Mouse (Mus musculus) MEL (cell line): Measurements from ENCODE around the gene Klf9. TPM values are rescaled to one million over a fixed set of nuclear protein-coding genes. Genes with fewer than 3 reads are reported as not detected.

Experiments used
- DNase-seq: peaks from one replicate; pipeline ENCODE4 v3.0.0; 2011; ENCODE audit warnings: low read depth, low spot score
- H3K27ac ChIP-seq: 2 replicates; pipeline ENCODE4 v1.5.1; 2012; ENCODE audit warnings: low read depth, mild to moderate bottlenecking, control low read depth, low read length, moderate library complexity; ENCODE audit not compliant: control insufficient read depth
- H3K27me3 ChIP-seq, 2 experiments: fragments of 150-350 bp in 1 of 2; sonication (generic) in 1 of 2; 2 replicates each; pipeline ENCODE4 v1.6.1; 2012; ENCODE audit warnings: low read length in 2 of 2, mild to moderate bottlenecking in 2 of 2, improper control_type of control experiment in 1 of 2, moderate library complexity in 1 of 2; ENCODE audit not compliant: insufficient read depth in 2 of 2, control insufficient read depth in 1 of 2
- H3K36me3 ChIP-seq, 2 experiments: 2 replicates each; pipeline ENCODE4 v1.6.1; 2012 to 2014; ENCODE audit warnings: low read length in 2 of 2, improper control_type of control experiment in 1 of 2, inconsistent platforms in 1 of 2, mild to moderate bottlenecking in 1 of 2; ENCODE audit not compliant: insufficient read depth in 2 of 2, control insufficient read depth in 1 of 2
- H3K4me1 ChIP-seq, 2 experiments: fragments of 150-350 bp in 1 of 2; sonication (generic) in 1 of 2; 2 replicates each; pipeline ENCODE4 v1.6.1; 2012; ENCODE audit warnings: low read length in 2 of 2, improper control_type of control experiment in 1 of 2, mild to moderate bottlenecking in 1 of 2; ENCODE audit not compliant: insufficient read depth in 2 of 2, control insufficient read depth in 1 of 2
- H3K4me3 ChIP-seq, 2 experiments: fragments of 150-350 bp in 1 of 2; sonication (generic) in 1 of 2; 2 replicates each; pipeline ENCODE4 v1.5.1; 2012; ENCODE audit warnings: low read depth in 2 of 2, low read length in 2 of 2, mild to moderate bottlenecking in 2 of 2, moderate library complexity in 2 of 2, control low read depth in 1 of 2, improper control_type of control experiment in 1 of 2; ENCODE audit not compliant: control insufficient read depth in 1 of 2, insufficient read depth in 1 of 2
- H3K79me2 ChIP-seq: 2 replicates; pipeline ENCODE4 v1.6.1; 2012; ENCODE audit warnings: mild to moderate bottlenecking, low read length, moderate library complexity; ENCODE audit not compliant: control insufficient read depth, poor library complexity, insufficient read depth
- H3K9ac ChIP-seq: 2 replicates; pipeline ENCODE4 v1.6.1; 2012; ENCODE audit warnings: low read depth, mild to moderate bottlenecking, control low read depth, low read length, moderate library complexity; ENCODE audit not compliant: control insufficient read depth, poor library complexity, severe bottlenecking
- H3K9me3 ChIP-seq: fragments of 150-350 bp; sonication (generic); replicated peaks from 2 replicates; pipeline ENCODE4 v1.6.1; 2012; ENCODE audit warnings: mild to moderate bottlenecking, low read length, improper control_type of control experiment, moderate library complexity; ENCODE audit not compliant: insufficient read depth
- BHLHE40 ChIP-seq: IDR thresholded peaks from 2 replicates; pipeline ENCODE4 v1.6.1; 2012; ENCODE audit warnings: low read depth, mild to moderate bottlenecking, inconsistent platforms, low read length, improper control_type of control experiment, borderline replicate concordance
- CHD2 ChIP-seq: IDR thresholded peaks from 2 replicates; pipeline ENCODE4 v1.6.1; 2011; ENCODE audit warnings: low read length, improper control_type of control experiment
- EP300 ChIP-seq, 2 experiments: IDR thresholded peaks; 2 replicates each; pipeline ENCODE4 v1.6.1; 2011; ENCODE audit warnings: improper control_type of control experiment in 2 of 2, low read length in 2 of 2, low read depth in 1 of 2, mild to moderate bottlenecking in 1 of 2
- ETS1 ChIP-seq: IDR thresholded peaks from 2 replicates; pipeline ENCODE4 v1.6.1; 2012; ENCODE audit warnings: low read depth, mild to moderate bottlenecking, inconsistent platforms, low read length, improper control_type of control experiment, moderate library complexity
- JUND ChIP-seq: IDR thresholded peaks from 2 replicates; pipeline ENCODE4 v1.6.1; 2011; ENCODE audit warnings: low read depth, mild to moderate bottlenecking, improper control_type of control experiment, low read length
- KAT2A ChIP-seq: conservative IDR thresholded peaks from 2 replicates; pipeline ENCODE4 v1.6.1; 2012; ENCODE audit warnings: low read depth, low read length, improper control_type of control experiment, inconsistent platforms
- MEF2A ChIP-seq: IDR thresholded peaks from 2 replicates; pipeline ENCODE4 v1.6.1; 2014; ENCODE audit warnings: low read depth, mild to moderate bottlenecking, inconsistent platforms, low read length, improper control_type of control experiment; ENCODE audit not compliant: poor library complexity, insufficient replicate concordance, severe bottlenecking; ENCODE audit errors: extremely low read depth
- MXI1 ChIP-seq: IDR thresholded peaks from 2 replicates; pipeline ENCODE4 v1.6.1; 2011; ENCODE audit warnings: mild to moderate bottlenecking, low read depth, low read length, improper control_type of control experiment
- MYB ChIP-seq: IDR thresholded peaks from 2 replicates; pipeline ENCODE4 v1.6.1; 2011; ENCODE audit warnings: mild to moderate bottlenecking, low read depth, low read length, improper control_type of control experiment
- POLR2A ChIP-seq, 2 experiments: IDR thresholded peaks; 2 replicates each; pipeline ENCODE4 v1.6.1; 2011 to 2012; ENCODE audit warnings: low read length in 2 of 2, mild to moderate bottlenecking in 2 of 2, control low read depth in 1 of 2, improper control_type of control experiment in 1 of 2, low read depth in 1 of 2, moderate library complexity in 1 of 2; ENCODE audit not compliant: control insufficient read depth in 1 of 2, insufficient read depth in 1 of 2, poor library complexity in 1 of 2
- POLR2AphosphoS2 ChIP-seq: IDR thresholded peaks from 2 replicates; pipeline ENCODE4 v1.6.1; 2011; ENCODE audit warnings: low read length, improper control_type of control experiment
- POLR2AphosphoS5 ChIP-seq: IDR thresholded peaks from 2 replicates; pipeline ENCODE4 v1.6.1; 2012; ENCODE audit warnings: low read depth, borderline replicate concordance, mild to moderate bottlenecking, inconsistent platforms, low read length, moderate library complexity, mixed read lengths
- RAD21 ChIP-seq: IDR thresholded peaks from 2 replicates; pipeline ENCODE4 v1.6.1; 2011; ENCODE audit warnings: mild to moderate bottlenecking, low read depth, low read length, improper control_type of control experiment
- SIN3A ChIP-seq: IDR thresholded peaks from 2 replicates; pipeline ENCODE4 v1.6.1; 2012; ENCODE audit warnings: low read length, improper control_type of control experiment, inconsistent platforms
- TAL1 ChIP-seq: IDR thresholded peaks from 2 replicates; pipeline ENCODE4 v1.6.1; 2012; ENCODE audit warnings: mild to moderate bottlenecking, inconsistent platforms, low read length, moderate library complexity, mixed read lengths
- TBP ChIP-seq: IDR thresholded peaks from 2 replicates; pipeline ENCODE4 v1.8.0; 2011; ENCODE audit warnings: low read depth, low read length, improper control_type of control experiment
- TCF12 ChIP-seq: IDR thresholded peaks from 2 replicates; pipeline ENCODE4 v1.6.1; 2014; ENCODE audit warnings: low read depth, mild to moderate bottlenecking, inconsistent platforms, low read length, improper control_type of control experiment, moderate library complexity
- UBTF ChIP-seq: IDR thresholded peaks from 2 replicates; pipeline ENCODE4 v1.6.1; 2012; ENCODE audit warnings: low read depth, mild to moderate bottlenecking, inconsistent platforms, low read length, improper control_type of control experiment, moderate library complexity, borderline replicate concordance; ENCODE audit not compliant: insufficient read depth
- USF1 ChIP-seq: IDR thresholded peaks from 2 replicates; pipeline ENCODE4 v1.6.1; 2014; ENCODE audit warnings: low read depth, mild to moderate bottlenecking, inconsistent platforms, low read length, improper control_type of control experiment, moderate library complexity
- USF2 ChIP-seq, 2 experiments: IDR thresholded peaks; 2 replicates each; pipeline ENCODE4 v1.6.1; 2011 to 2012; ENCODE audit warnings: improper control_type of control experiment in 2 of 2, low read length in 2 of 2, borderline replicate concordance in 1 of 2, inconsistent platforms in 1 of 2, low read depth in 1 of 2, mild to moderate bottlenecking in 1 of 2; ENCODE audit not compliant: insufficient read depth in 1 of 2
- ZC3H11A ChIP-seq: IDR thresholded peaks from 2 replicates; pipeline ENCODE4 v1.6.1; 2012; ENCODE audit warnings: low read depth, mild to moderate bottlenecking, inconsistent platforms, low read length, improper control_type of control experiment
- ZNF384 ChIP-seq: IDR thresholded peaks from 2 replicates; pipeline ENCODE4 v1.6.1; 2012; ENCODE audit warnings: low read depth, mild to moderate bottlenecking, inconsistent platforms, low read length, improper control_type of control experiment
- polyA plus RNA-seq, 2 experiments: library from polyadenylated mRNA; stranded (reverse) in 1 of 2; unstranded in 1 of 2; fragments of >175 nt in 1 of 2; fragments of >200 nt in 1 of 2; gene quantifications; 2 replicates each; pipeline versions ENCODE4 v1.2.1 to v1.2.4; 2012; ENCODE audit warnings: low replicate concordance in 2 of 2, low read depth in 1 of 2; ENCODE audit not compliant: insufficient read length in 2 of 2, insufficient read depth in 1 of 2, missing spikeins in 1 of 2
- total RNA-seq: library from RNA; depleted of rRNA; stranded (reverse); fragments of 300-350 nt; gene quantifications from 2 replicates; pipeline ENCODE4 v1.2.3, GENCODE M21; 2012; rRNA removed

The Klf9 gene
- total RNA-seq: not detected in 2 replicates
- polyA plus RNA-seq: under 1 TPM in 1 of 2 experiments, not detected in 1; 0.01 TPM

DNA sequence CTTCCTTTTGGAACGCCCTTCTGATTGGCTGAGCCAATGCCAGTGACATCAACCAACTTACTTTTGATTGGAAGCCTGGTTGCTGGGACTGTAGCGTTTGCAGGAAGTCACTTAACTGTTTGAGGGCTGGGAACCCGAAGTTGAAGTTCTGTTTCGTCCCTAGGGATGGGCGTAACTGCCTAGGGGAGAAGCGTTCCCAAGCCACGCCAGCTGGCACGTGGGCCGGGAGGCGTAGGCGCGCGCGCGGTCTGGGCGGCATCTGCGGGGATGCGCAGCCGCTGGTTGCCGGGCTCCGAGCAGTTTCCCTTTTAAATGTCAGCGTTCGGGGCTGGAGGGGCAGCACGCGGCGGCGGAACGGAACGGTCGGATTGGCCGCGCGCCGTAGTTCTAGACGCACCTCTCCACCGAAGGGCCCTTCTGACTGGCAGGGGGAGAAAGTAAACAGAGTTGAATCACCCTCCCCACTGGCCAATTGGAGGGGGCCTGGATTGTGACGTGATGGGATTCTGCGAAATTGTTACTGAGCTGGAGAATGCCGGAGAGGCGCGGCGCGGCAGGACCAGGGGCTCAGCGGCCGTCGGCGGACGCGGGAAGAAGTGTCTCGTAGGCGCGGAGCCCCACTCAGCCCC is at the start of gene Klf9:
Gene Klf9 (plus strand): TSS at position 538 of the 629 bp plus-strand sequence.
- DNase-seq: no peak
- H3K9ac ChIP-seq: no peak within 1 kb of the TSS
- H3K27me3 ChIP-seq: no peaks in the 10 kb centered on the region; a peak in 1 of 4 replicates
- no peak within 1 kb of the TSS for H3K27ac ChIP-seq
- H3K36me3 ChIP-seq: no peaks in the 10 kb centered on the region
- H3K9me3 ChIP-seq: no peaks in the 10 kb centered on the region
- no peak within 1 kb of the TSS for H3K4me3 ChIP-seq
- H3K79me2 ChIP-seq: no peaks in the 10 kb centered on the region
- no peaks in the 10 kb centered on the region for H3K4me1 ChIP-seq
- TF ChIP-seq KAT2A (no peak), ETS1 (no peak), POLR2AphosphoS2 (no peak)

DNA sequence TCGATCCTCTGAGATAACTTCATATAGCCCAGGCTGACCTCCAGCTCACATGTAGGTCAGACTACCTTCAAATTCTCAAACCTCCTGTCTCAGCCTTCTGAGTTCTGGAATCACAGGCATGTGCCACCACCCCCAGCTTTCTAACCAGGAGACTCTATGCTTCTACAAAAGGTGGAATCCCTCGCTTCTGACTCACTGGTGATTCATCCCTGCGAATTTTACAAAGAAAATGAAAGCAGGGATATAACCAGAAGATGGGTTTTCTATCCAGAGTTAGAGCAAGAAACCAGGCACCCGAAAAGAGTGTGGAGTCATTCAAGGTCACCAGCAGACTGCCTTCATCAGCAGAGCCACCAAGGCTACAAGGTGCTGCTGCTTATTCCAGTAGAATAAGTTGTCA is 49.4 kb upstream of the Klf9 start:
- H3K27me3 ChIP-seq: no peaks in the 10 kb centered on the region
- H3K9ac ChIP-seq: no peak overlapping the region
- no peaks in the 10 kb centered on the region for H3K4me1 ChIP-seq
- H3K4me3 ChIP-seq: no peak overlapping the region
- H3K27ac ChIP-seq: no peak overlapping the region
- no peaks in the 10 kb centered on the region for H3K36me3 ChIP-seq
- H3K79me2 ChIP-seq: no peaks in the 10 kb centered on the region
- no peak for DNase-seq
- no peaks in the 10 kb centered on the region for H3K9me3 ChIP-seq
- TF ChIP-seq BHLHE40: no peak
- TF ChIP-seq POLR2A (IDR thresholded peaks at IDR 0.05; ENCODE audit: control insufficient read depth in 1 of 2, insufficient read depth in 1 of 2, low read depth in 1 of 2, low read length in 2 of 2, poor library complexity in 1 of 2): no peak
- no peak for TF ChIP-seq USF1
- TF ChIP-seq RAD21: no peak
- TF ChIP-seq POLR2AphosphoS5: no peak
- TF ChIP-seq MYB: no peak
- TF ChIP-seq MXI1: no peak
- no peak for TF ChIP-seq TBP
- TF ChIP-seq CHD2: no peak
- no peak for TF ChIP-seq ZNF384
- no peak for TF ChIP-seq SIN3A
- TF ChIP-seq UBTF: no peak
- no peak for TF ChIP-seq TCF12
- TF ChIP-seq TAL1: no peak
- no peak for TF ChIP-seq KAT2A
- TF ChIP-seq USF2 (IDR thresholded peaks at IDR 0.05; ENCODE audit: borderline replicate concordance in 1 of 2, insufficient read depth in 1 of 2, low read depth in 1 of 2, low read length in 2 of 2): no peak
- no peak for TF ChIP-seq MEF2A
- TF ChIP-seq EP300 (IDR thresholded peaks at IDR 0.05; ENCODE audit: low read depth in 1 of 2, low read length in 2 of 2): no peak
- no peak for TF ChIP-seq JUND
- no peak for TF ChIP-seq ZC3H11A
